ENCODE assay signal across 11 mouse cellular contexts in the genomic region with DNA sequence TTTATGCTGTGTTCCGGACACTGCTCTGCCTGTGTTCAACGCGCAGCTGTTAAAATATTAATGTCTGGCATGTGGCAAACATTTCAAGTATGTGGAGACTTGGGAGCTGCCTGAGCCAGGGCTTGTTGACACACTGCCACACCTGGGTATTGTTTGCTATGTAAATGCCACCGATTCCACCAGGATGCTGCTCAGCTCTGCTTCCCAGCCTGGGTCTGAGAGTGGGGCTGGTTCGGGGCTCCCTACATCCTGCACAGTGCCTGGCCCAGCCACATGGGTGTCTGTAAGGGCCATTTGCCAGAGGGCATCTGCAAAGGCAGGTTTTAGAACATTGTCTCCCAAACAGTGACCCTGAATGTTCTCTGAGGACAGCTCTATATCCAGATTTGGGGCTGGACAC.
DNase-seq lines count a peak whose midpoint lies in the region; ATAC-seq lines count a peak whose summit lies in the region.
"Had no signal": no experiment of that assay in that cellular context is flagged by ENCODE, and none has a peak within 500 bp of the region (broad histone marks: within the 10 kb centered on the region; RNA-seq: fewer than 3 reads in every experiment).

No protein-coding gene starts in this region.

- H3K27ac ChIP-seq in kidney, embryonic 15.5 days = peak overlapping the region; percentile 73
- peak overlapping the region; percentile 22; the same call in 1 of the 2 replicates for H3K27ac ChIP-seq in embryonic facial prominence, embryonic 13.5 days
- no peak overlapping the region for H3K27ac ChIP-seq in intestine, embryonic 14.5 days (ENCODE audit: low read depth)
- peak overlapping the region; percentile 59 for H3K27ac ChIP-seq in midbrain, embryonic 13.5 days
- H3K27ac ChIP-seq: liver, embryonic 14.5 days had no signal

- no peaks in the 10 kb centered on the region for H3K9me3 ChIP-seq in kidney, embryonic 15.5 days (replicated peaks)
- no peaks in the 10 kb centered on the region for H3K9me3 ChIP-seq in embryonic facial prominence, embryonic 13.5 days
- H3K9me3 ChIP-seq in intestine, embryonic 14.5 days (ENCODE audit: control insufficient read depth, low read length) = no peaks in the 10 kb centered on the region
- no peaks in the 10 kb centered on the region for H3K9me3 ChIP-seq in midbrain, embryonic 13.5 days

- DNase-seq in kidney, postnatal 36 days = no peak
- no peak for DNase-seq in intestine, embryonic 14.5 days (ENCODE audit: low spot score)
- DNase-seq in T-cell, adult 2 months (ENCODE audit: low spot score) = no peak
- no peak for DNase-seq in yolk sac, embryonic 10.5 days (ENCODE audit: low spot score)
- no peak for DNase-seq in adrenal gland, adult 2 months
- DNase-seq: gastrocnemius, postnatal 36 days had no signal

- no peaks in the 10 kb centered on the region for H3K36me3 ChIP-seq in kidney, embryonic 15.5 days
- no peaks in the 10 kb centered on the region for H3K36me3 ChIP-seq in embryonic facial prominence, embryonic 13.5 days
- no peaks in the 10 kb centered on the region for H3K36me3 ChIP-seq in intestine, embryonic 14.5 days (ENCODE audit: control insufficient read depth, insufficient read depth, low read length)
- no peaks in the 10 kb centered on the region for H3K36me3 ChIP-seq in midbrain, embryonic 13.5 days

- peaks cover 48% of the 10 kb centered on the region for H3K4me1 ChIP-seq in kidney, embryonic 15.5 days
- peaks cover 22% of the 10 kb centered on the region for H3K4me1 ChIP-seq in embryonic facial prominence, embryonic 13.5 days
- peaks cover 4% of the 10 kb centered on the region for H3K4me1 ChIP-seq in intestine, embryonic 14.5 days (replicated peaks; ENCODE audit: control insufficient read depth, insufficient read depth, low read length)
- H3K4me1 ChIP-seq in midbrain, embryonic 13.5 days (replicated peaks) = peaks cover 55% of the 10 kb centered on the region

- H3K4me3 ChIP-seq in kidney, embryonic 15.5 days (replicated peaks) = no peak overlapping the region
- no peak overlapping the region for H3K4me3 ChIP-seq in embryonic facial prominence, embryonic 13.5 days
- no peak overlapping the region for H3K4me3 ChIP-seq in intestine, embryonic 14.5 days (ENCODE audit: low read depth, low read length)
- no peak overlapping the region for H3K4me3 ChIP-seq in midbrain, embryonic 13.5 days (replicated peaks)

- no peak overlapping the region for H3K4me2 ChIP-seq in kidney, embryonic 15.5 days
- no peak overlapping the region for H3K4me2 ChIP-seq in embryonic facial prominence, embryonic 13.5 days
- no peak overlapping the region for H3K4me2 ChIP-seq in intestine, embryonic 14.5 days (ENCODE audit: low read length)
- H3K4me2 ChIP-seq in midbrain, embryonic 13.5 days (replicated peaks) = no peak overlapping the region

- 41% methylated on average over 5 of the region's 5 CpGs for WGBS in kidney, embryonic 15.5 days
- 46% methylated on average over 5 of the region's 5 CpGs for WGBS in embryonic facial prominence, embryonic 13.5 days
- WGBS in intestine, embryonic 14.5 days = 27% methylated on average over 5 of the region's 5 CpGs
- WGBS in midbrain, embryonic 13.5 days = 68% methylated on average over 5 of the region's 5 CpGs

- H3K27me3 ChIP-seq in kidney, embryonic 15.5 days = peaks cover 6% of the 10 kb centered on the region
- no peaks in the 10 kb centered on the region for H3K27me3 ChIP-seq in embryonic facial prominence, embryonic 13.5 days
- H3K27me3 ChIP-seq in intestine, embryonic 14.5 days (replicated peaks; ENCODE audit: control insufficient read depth, insufficient read depth, low read length) = no peaks in the 10 kb centered on the region
- no peaks in the 10 kb centered on the region for H3K27me3 ChIP-seq in midbrain, embryonic 13.5 days
- H3K27me3 ChIP-seq: CH12.LX had no signal

- ATAC-seq in kidney, embryonic 15.5 days (replicated peaks; ENCODE audit: low FRiP score) = no peak
- no peak for ATAC-seq in embryonic facial prominence, embryonic 13.5 days (ENCODE audit: insufficient number of reproducible peaks, insufficient read depth, low FRiP score, low TSS enrichment, low read depth)
- ATAC-seq in intestine, embryonic 14.5 days (replicated peaks; ENCODE audit: low FRiP score, low TSS enrichment, low read depth) = peak; percentile 51; the same call in 1 of the 2 replicates
- ATAC-seq in midbrain, embryonic 13.5 days = peak; percentile 21

- no peak overlapping the region for H3K9ac ChIP-seq in kidney, embryonic 15.5 days
- H3K9ac ChIP-seq in embryonic facial prominence, embryonic 13.5 days = no peak overlapping the region
- H3K9ac ChIP-seq in intestine, embryonic 14.5 days (ENCODE audit: low read length) = no peak overlapping the region
- H3K9ac ChIP-seq in midbrain, embryonic 13.5 days (replicated peaks) = peak overlapping the region; percentile 42; the same call in 1 of the 2 replicates
- H3K9ac ChIP-seq: liver, embryonic 14.5 days had no signal

Comparison
In these comparisons a context has a peak if more than half of its experiments do, and no peak if none do; other contexts are left out.
1. ATAC-seq: peak in intestine, embryonic 14.5 days (single experiment) and midbrain, embryonic 13.5 days (single experiment); none in kidney, embryonic 15.5 days (single experiment) and embryonic facial prominence, embryonic 13.5 days (single experiment).